Comparison of ENCODE assay signal across 8 mouse cellular contexts in the genomic region with DNA sequence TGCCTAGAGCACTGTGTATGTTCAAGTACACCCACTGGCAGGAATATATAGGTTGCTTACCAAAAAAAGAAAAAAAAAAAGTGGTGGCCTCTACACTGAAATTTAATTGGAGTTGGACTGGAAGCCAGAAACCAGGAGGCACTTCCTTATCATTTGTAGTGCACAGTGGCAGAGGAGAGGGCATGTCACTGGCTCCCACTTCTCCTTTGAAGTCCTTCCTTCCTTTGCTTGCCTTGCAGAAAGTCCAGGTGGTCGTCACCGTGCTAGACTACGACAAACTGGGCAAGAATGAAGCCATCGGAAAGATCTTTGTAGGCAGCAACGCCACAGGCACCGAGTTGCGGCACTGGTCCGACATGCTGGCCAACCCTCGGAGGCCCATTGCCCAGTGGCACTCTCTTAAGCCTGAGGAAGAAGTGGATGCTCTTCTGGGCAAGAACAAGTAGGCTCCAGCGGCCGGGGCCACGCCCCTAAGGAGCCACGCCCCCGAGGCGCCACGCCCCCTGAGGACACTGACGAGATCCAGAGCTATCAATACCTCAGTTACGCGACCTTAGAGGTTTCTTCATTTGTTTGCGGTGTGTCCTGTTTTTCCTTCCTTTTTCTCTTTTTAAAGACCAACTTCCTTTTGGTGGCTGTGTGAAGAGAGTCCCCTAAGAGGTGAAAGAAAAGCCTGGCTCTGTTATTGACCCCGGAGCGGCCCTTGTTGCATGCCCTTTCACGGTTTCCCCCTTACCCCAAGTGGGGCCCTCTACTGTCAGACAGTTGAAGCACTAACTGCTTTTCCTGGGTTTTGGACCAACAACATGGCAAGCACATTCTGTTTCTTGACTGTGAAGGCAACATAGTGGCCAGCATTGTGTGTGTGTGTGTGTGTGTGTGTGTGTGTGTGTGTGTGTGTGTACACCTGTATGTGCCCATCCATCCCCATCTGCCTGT.
DNase-seq lines count a peak whose midpoint lies in the region; ATAC-seq lines count a peak whose summit lies in the region.

No protein-coding gene starts in this region.

- intact Hi-C loops in heart, postnatal 10 days (cut with DNase I), result no loop called here

- no peak overlapping the region for H3K27ac ChIP-seq in heart, embryonic 16.5 days (ENCODE audit: low read length)
- no peak overlapping the region for H3K27ac ChIP-seq in liver, embryonic 15.5 days (replicated peaks)
- no peak overlapping the region for H3K27ac ChIP-seq in neural tube, embryonic 15.5 days (replicated peaks)

- 0 out of 2 replicates have a peak overlapping the region, but pooled peaks have one; percentile 15 for H3K4me3 ChIP-seq in heart, embryonic 16.5 days (ENCODE audit: low read length)
- H3K4me3 ChIP-seq in liver, embryonic 15.5 days (replicated peaks), result peak overlapping the region; percentile 45
- H3K4me3 ChIP-seq in neural tube, embryonic 15.5 days (replicated peaks), result no peak overlapping the region

- no peaks in the 10 kb centered on the region for H3K27me3 ChIP-seq in heart, embryonic 16.5 days (ENCODE audit: control insufficient read depth, insufficient read depth, low read length)
- H3K27me3 ChIP-seq in liver, embryonic 15.5 days, result no peaks in the 10 kb centered on the region; the same call in 1 of the 2 replicates
- H3K27me3 ChIP-seq in neural tube, embryonic 15.5 days (replicated peaks), result no peaks in the 10 kb centered on the region

- peaks cover 14% of the 10 kb centered on the region for H3K4me1 ChIP-seq in heart, embryonic 16.5 days (ENCODE audit: control insufficient read depth, insufficient read depth, low read length)
- peaks cover 37% of the 10 kb centered on the region for H3K4me1 ChIP-seq in liver, embryonic 15.5 days (replicated peaks)
- H3K4me1 ChIP-seq in neural tube, embryonic 15.5 days, result no peaks in the 10 kb centered on the region; the same call in 1 of the 2 replicates

- DNase-seq in heart, adult 18-20 months, result peak; percentile 53 to 57
- no peak for DNase-seq in heart, postnatal 10 days
- DNase-seq in c-Kit-negative CD71-positive TER-119-positive erythroid progenitor cells, embryonic 14.5 days (ENCODE audit: low read depth, low spot score), result peak; percentile 66
- DNase-seq in Muller cell, postnatal 12 days (ENCODE audit: inconsistent ontology term), result no peak
- DNase-seq in right cerebral cortex, adult 18-20 months, result no peak

- H3K9ac ChIP-seq in heart, embryonic 16.5 days (ENCODE audit: low read length), result no peak overlapping the region
- H3K9ac ChIP-seq in liver, embryonic 15.5 days, result no peak overlapping the region; the same call in 1 of the 2 replicates
- no peak overlapping the region for H3K9ac ChIP-seq in neural tube, embryonic 15.5 days (replicated peaks)

- H3K36me3 ChIP-seq in heart, embryonic 16.5 days (ENCODE audit: control insufficient read depth, insufficient read depth), result no peaks in the 10 kb centered on the region
- no peaks in the 10 kb centered on the region for H3K36me3 ChIP-seq in liver, embryonic 15.5 days (replicated peaks)
- H3K36me3 ChIP-seq in neural tube, embryonic 15.5 days, result no peaks in the 10 kb centered on the region

- no peak for ATAC-seq in heart, embryonic 16.5 days (replicated peaks; ENCODE audit: extremely low read depth, insufficient read depth, low FRiP score)
- ATAC-seq in liver, embryonic 15.5 days (ENCODE audit: insufficient read depth), result peak; percentile 68
- no peak for ATAC-seq in neural tube, embryonic 15.5 days (ENCODE audit: low FRiP score)

- WGBS in heart, embryonic 16.5 days, result 21% methylated on average over 23 of the region's 23 CpGs
- 8% methylated on average over 23 of the region's 23 CpGs for WGBS in liver, embryonic 15.5 days (ENCODE audit: insufficient replicate concordance)
- 20% methylated on average over 23 of the region's 23 CpGs for WGBS in neural tube, embryonic 15.5 days

- H3K9me3 ChIP-seq in heart, embryonic 16.5 days (replicated peaks; ENCODE audit: control insufficient read depth, low read length), result no peaks in the 10 kb centered on the region
- no peaks in the 10 kb centered on the region for H3K9me3 ChIP-seq in liver, embryonic 15.5 days (replicated peaks)
- no peaks in the 10 kb centered on the region for H3K9me3 ChIP-seq in neural tube, embryonic 15.5 days (replicated peaks)

- peak overlapping the region; percentile 42 for H3K4me2 ChIP-seq in heart, embryonic 16.5 days (ENCODE audit: low read depth, low read length)
- peak overlapping the region; percentile 68 for H3K4me2 ChIP-seq in liver, embryonic 15.5 days
- peak overlapping the region; percentile 25 for H3K4me2 ChIP-seq in neural tube, embryonic 15.5 days

Comparison
In these comparisons a context has a peak if more than half of its experiments do, and no peak if none do; other contexts are left out.
1. DNase-seq: peak in heart, adult 18-20 months (2 of 2) and c-Kit-negative CD71-positive TER-119-positive erythroid progenitor cells, embryonic 14.5 days (single experiment); none in heart, postnatal 10 days (0 of 2), Muller cell, postnatal 12 days (single experiment) and right cerebral cortex, adult 18-20 months (single experiment).
2. Peak in every context shown above with its lines, with median percentiles within 50 percentile points of each other: H3K4me2 ChIP-seq.